Mouse (Mus musculus) urinary bladder, postnatal 4 days (tissue): ENCODE measurements around the gene Gm49450.

ENCODE experiments used
- DNase-seq, 2 experiments: peaks; one replicate each; pipeline ENCODE4 v3.0.0; 2021 to 2022; ENCODE audit warnings: low spot score in 2 of 2

The Gm49450 gene

DNA sequence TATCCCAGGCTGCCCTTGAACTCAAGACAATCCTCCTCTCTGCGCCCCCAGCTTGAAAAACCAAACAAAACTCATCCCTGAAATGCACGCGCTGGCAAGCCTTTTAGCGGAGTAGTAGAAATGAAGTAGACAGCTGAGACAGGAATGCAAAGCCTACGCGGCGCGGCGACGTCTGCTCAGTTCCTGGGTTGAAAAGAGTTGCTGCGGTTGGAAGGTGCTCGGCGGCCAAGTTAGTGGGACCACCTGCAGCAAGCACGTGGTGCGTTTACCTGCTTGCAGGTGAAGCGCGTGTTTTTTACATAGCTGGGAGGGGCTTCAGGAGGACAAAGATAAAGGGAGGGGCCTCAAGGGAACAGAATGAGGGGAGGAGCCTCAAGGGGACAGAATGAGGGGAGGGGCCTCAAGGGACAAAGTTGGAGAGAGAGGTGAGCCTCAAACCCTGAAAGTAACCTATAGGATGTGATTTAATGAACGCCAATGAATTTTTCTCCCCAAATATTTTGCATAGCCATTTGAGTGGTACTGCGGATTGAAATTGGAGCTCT, 62.1 kb downstream of the Gm49450 start:
- no peak for DNase-seq

DNA sequence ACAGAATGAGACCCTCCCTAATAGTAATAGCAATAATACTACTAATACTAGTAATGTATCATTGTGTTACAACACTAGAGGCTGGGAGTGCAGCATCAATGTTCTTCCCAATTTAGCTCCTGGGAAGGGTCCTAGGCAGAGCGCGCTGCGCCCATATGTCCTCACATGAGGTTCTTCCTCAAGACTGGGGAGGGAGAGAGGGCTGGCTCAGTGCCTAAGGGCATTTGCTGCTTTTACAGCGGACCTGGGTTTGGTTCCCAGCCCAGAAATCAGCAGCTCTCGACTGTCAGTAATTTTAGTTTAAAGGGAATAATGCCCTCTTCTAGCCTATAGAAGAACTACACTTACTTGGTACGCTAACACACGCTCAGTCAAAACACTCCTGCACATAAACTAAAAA, 65.8 kb downstream of the Gm49450 start:
- DNase-seq, result no peak

DNA sequence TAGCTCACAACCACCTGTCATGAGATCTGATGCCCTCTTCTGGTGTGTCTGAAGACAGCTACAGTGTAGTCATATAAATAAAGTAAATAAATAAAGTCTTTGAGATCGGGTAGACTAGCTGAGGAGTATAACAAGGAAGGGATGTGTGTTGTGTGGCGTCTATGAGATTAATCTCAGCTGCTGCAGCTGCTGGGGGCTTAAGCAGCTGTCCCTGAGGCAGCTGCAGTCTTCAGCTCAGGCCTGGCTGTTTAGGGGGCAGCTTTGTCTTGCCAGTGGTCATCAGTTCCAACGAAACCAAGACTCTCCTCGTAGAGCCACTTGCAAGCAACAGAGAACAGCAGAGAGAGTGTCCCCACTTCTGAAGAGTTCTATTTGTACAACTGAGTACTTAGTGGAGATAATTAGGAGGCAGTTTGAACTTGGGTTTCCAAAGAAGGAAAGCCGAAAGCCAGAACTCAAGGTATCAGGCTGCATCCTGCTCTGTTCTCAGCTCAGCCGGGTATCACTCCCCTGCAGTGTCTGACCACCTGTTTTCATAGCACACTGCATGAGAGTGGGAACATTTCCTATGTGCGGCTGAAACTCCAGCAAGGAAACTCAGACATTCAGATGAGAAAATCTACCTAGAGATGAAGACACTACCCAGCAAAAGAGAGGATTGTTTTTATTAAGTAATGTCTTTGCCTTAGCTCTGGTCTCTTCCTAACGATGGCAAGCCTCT, 66.5 kb downstream of the Gm49450 start:
- no peak for DNase-seq

DNA sequence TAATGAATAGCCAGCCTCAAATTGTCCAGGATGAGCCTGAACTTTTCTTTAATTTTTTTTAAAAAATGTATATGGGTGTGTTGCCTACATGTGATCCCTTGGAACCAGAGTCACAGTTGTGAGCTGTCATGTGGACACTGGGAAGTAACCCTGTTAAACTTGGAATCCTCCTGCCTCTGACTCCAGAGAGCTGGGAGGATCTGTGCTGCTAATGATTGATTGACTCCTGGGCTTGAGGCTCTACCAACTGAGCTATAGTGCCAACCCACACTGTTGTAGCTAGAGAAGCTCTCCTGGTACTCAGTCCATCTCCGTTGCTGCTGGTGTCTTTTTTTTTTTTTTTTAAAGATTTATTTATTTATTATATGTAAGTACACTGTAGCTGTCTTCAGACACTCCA, 69.2 kb downstream of the Gm49450 start:
- no peak for DNase-seq

GRCm38 (mm10) chr15:98883661-98884060, 69.7 kb downstream of the Gm49450 start:
- DNase-seq, result no peak
